Mouse (Mus musculus) A20 (cell line): ENCODE data around the gene Pigm.
A peak's percentile ranks its signal among the peaks of the same experiment; 100 is the strongest.

Experiments
- DNase-seq: peaks from one replicate; pipeline ENCODE4 v3.0.0-alpha.2; 2011; ENCODE audit warnings: low read depth, low spot score

Gene Pigm

DNA sequence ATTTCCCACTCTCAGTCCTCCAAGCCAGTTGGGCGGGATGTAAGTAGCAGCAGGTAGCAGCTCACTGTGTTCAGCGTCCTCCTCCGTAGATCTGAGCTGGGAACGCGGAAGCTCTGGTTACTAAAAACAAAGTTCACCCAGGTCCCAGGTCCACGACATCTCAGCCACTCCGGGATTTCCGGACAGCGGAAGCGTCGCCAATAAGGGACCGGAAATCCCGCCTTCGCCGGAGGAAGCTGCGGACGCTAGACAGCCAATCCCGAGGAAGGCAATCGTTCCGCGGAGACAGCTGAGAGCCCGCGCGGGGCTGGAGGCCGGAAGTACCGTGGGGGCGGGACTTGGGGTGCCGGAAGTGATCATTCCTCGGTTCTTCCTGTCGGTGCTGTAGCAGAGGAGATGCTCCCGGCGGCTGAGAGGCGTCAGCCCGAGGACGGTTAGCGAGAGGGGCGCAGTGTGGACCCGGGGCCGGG lies at the start of gene Pigm:
TSS of gene Pigm (plus strand) at position 349 of the 470 bp plus-strand sequence.
- peak; percentile 99 for DNase-seq

DNA sequence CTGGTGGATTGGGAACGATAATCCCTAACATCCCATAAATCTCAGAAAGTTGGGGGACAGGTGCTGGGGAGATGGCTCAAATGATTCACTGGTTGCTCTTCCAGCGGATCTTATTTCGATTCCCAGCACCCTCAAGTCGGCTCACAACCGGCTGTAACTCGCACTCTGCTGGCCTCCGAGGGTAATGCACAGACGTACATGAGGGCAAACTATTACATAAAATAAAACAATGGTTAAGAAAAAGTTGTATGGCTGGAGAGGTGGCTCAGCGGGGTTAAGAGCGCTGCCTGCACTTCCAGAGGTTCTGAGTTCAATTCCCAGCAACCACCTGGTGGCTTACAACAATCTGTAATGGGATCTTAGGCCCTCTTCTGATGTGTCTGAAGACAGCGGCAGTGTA lies 49.7 kb upstream of the Pigm start:
- no peak for DNase-seq

DNA sequence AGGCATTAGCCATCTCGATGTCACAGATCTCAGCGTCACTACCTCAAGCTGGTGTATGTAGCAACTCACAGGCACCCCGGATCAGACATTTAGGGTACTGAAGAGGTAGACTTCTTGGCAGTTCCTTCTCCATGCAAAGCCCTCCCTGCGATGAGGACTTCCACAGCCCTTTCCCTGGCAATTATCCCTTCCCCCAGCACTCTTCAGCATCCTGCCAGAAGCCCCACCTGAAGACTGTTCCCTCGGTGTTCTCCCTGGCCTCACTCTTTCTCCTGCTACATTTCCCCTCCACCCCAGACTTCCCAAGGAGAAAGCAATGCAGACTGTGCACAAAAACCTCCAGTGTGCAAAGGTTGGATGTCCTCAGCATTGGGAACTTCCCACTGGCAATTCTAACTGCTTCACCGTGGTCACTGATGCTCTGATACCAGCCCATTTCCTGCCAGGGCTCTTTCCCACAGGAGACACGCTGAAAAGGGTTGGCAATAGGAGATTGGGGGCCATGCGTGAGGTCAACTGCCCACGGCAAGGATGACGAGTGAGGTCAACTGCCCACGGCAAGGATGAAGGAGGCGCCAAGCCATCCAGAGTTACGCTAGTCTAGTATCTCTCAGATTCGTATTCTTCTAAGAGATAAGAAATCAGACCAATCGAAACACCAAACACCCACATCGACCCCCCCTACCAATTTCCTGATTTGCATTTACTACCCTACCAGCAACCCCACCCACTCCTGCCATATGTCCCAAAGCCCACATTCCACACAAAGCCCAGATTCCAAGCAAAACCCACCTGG lies 48.9 kb upstream of the Pigm start:
- no peak for DNase-seq

DNA sequence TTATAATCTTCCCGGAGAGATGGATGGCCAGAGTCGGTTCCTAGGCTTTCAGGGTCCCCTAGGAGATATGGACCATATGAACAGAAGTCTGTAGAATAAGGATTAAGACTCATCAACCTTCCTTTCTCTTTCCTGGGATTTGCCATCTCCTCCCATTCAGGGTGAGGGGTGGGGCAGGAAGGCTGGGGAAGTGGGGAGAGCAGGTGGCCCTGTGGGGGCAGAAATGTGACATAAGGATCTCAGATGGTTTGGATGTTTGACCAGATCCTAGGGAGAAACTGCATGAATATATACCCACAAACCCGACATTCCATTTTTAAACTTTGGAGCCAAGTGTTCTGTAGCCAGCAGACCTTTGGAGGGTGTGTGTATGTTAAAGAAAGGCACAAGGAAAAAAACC lies 48.3 kb upstream of the Pigm start:
- DNase-seq: no peak

DNA sequence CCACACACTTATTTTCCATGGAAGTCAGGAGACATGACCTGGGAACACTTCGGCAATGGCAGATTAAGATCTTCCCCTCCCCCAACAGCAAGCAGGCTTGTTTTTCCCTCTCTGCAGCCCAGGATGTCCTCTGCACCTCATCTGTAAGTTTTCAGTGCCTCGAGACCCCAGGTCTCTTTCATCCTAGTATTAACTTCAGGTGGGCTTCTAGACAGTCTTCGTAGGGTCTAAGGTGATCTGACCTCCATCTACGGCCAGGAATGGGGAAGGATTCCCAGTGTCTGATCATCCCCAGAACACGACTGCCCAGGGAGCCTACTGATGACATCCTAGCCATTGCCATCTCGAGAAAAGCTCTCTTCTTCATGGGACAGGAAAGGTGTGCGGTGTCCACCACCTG lies 47.9 kb upstream of the Pigm start:
- no peak for DNase-seq

DNA sequence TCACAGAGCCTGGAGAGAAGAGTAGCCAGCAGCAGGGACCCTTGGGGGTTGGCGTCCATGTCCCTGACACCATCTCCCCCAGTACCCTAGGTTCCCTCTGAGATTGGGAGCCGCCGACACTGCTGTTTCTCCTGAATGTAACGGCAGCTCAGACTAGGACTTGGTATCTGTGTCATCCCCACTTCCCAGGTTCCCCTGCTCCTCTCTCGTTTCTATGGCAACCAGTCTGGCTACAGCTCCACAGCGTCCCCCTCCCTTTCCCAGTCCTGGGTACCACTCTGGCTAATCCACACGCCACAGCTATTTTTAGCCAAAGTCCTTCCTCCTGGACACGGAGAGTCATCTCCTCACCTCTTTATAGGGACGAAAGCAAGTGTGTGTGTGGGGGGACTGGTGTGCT lies 47.2 kb upstream of the Pigm start, which contains the start of gene Kcnj9:
TSS of gene Kcnj9 (minus strand) at position 188 of the 400 bp plus-strand sequence.
- no peak for DNase-seq

DNA sequence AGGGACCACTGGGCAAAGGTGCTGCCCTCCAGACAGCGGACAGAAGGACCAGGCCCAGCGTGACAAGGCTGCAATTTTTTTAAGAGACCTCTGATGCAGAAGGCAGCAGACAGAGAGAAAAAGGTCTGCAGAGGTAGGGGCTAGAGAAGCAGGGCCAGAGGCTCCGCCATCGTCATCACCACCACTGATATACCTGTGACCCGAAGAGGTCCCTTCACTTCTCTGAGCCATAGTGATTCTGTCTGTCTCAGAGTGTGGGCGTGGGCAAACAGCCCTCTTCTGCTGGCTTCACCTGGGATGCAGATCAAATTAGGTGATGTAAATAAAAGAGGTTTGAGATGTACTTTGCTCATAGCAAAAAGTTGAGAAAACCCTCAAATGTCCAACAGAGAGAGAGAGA lies 46.7 kb upstream of the Pigm start:
- no peak for DNase-seq

DNA sequence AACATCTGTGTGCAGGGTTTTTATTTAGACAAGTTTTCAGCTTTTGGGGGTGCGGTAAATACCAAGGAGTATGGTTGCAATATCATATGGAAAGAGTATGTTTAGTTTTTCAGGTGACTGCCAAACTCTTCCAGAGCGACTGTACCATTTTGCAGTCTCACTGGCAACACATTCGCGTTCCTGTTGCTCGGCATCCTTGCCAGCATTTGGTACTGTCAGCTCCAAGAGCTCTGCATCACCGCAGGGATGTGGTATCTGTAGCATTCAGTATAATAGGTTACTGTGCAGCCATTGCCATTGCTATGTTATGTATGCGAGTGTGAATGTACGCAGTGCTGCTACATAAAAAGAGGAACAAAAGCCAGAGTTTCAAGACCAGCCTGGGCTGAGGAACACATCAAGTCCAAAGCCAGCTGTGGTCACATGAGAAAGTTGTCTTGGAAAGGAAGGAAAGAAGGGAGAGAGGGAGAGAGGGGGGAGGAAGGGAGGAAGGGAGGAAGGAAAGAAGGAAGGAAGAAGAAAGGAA lies 44.9 kb upstream of the Pigm start:
- peak; percentile 28 for DNase-seq

DNA sequence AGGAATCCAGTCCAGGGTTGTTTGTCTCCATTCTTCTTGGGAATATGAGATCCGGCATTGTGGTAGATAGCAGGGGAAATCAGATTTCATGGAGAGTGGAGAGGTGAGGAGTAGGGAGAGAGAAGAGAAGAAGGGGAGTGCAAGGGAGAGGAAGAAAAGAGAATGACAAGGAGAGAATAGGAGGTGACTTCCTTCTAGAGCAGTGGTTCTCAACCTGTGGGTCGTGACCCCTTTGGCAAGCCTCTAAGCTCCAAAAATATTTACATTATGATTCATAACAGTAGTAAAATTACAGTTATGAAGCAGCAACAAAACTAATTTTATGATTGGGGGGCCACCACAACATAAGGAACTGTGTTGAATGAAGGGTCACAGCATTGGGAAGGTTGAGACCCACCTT lies 43.4 kb upstream of the Pigm start:
- DNase-seq: no peak

DNA sequence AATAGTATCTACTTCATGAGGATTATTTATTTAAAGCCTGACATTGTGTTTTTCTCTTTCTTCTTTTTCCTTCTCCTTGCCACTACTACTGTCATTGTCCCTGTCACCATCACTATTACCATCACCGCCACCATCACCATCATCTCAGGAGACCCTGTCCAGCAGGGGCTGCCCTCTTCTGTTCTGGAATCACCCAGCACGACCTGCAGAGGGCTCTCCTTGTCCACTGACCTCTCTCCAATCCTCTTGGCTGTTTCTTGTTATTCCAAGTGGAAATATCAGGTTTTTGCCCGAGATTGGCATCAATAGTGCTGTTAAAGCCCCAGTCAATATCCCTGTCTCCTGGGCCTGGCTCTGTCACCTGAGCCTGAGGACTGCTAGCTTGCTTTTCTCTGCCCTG lies 42.8 kb upstream of the Pigm start:
- no peak for DNase-seq

DNA sequence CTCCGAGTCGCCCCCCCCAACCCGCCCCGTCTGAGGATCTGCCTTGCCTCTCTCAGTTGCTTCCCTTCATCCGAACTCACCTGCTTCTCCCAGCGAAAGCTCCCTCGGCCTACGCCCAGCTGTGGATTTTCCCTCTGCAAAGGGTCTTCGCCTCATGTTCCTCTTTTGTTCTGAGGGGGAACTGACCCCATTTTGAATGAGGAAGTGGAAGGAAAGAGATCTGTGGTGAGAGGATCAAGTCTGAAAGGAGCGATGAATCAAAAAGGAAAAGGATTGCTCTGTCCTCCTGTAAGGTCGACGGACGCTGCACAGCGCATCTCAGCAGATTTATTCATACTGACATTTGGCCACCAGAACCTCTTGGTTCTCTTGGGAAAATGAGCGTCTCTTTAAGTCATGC lies 40.5 kb upstream of the Pigm start:
- DNase-seq: peak; percentile 33

DNA sequence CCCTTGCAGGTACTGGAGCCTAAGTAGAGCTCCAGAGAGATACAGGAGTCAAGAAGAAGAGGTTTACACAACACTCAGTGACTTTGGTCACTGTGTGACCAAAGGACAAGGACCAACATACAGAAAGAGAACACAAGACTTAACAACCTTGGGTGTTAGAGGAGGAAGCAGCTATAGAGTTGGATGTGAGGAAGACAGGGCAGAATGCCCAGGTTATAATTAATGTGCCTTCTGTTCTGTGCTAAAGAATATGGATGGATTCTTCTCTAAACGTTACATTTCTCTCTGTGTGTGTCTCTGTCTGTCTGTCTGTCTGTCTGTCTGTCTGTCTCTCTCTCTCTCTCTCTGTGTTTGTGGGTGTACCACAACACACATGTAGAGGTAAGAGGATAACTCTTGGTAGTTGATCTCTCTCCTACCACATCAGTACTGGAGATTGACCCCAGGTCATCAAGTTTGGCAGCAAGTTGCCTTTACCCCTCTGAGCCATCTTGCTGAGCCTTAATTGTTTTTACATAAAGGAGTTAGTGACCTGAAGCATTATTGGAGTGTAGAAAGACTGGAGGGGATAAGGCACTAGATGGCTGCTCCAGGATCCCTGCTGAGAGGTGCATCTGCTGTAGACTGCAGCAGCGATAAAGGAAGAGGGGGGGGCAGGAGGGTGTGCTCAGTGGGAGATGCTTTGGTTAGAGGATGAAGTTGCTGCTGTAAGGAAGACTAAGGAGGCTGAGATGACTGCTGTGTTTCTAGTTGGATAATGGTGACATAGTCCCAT lies 38.7 kb upstream of the Pigm start:
- no peak for DNase-seq

DNA sequence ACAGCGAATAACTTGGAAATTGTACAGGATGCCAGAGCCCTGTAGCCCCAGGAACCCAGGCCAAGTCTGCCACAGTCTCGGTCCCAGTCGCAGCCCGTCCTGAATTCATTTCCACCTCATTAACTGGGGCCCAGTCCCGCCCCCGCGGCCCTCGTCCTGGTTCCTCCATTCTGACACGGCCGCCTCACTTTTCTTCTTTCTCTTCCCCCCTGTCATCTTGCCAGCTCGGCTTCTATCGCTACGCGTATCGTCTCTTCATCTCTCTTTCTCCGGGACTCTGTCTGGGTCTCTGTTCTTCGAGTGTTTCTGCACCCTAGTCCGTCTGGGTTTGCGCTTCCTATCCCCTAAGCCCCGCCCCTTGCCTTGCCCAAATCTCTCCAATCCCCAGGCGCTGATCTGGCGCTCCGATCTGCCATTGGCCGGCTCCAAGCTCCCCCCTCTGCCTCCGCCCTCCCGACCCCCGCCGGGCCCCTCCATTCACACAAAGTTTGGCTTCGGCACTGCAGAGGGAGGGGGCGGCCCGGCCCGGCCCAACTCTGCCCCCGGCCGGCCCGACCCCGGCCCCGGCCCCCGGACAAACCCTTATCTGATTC lies 35.5 kb upstream of the Pigm start, which contains the start of gene Kcnj10:
TSS of gene Kcnj10 (plus strand) at position 482 of the 593 bp plus-strand sequence.
- DNase-seq: peak; percentile 20

DNA sequence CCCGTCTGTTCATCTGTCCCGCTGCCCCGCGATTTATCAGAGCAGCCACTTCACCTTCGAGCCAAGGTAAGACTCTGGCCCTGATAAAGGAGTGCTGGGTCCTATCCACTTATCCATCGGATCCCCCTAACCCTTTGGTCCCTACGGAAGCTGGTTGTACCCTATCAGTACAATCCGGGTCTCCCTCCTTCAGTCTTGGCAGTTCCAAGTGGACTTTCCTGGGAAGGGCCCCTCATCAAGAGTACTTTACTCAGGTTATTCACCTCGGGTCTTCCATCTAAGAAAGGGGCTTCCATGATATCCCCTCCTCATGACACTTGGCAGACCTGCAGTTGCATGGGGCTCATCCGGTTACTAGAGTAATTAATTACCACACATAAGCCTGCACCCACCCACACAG lies 35.0 kb upstream of the Pigm start:
- no peak for DNase-seq

DNA sequence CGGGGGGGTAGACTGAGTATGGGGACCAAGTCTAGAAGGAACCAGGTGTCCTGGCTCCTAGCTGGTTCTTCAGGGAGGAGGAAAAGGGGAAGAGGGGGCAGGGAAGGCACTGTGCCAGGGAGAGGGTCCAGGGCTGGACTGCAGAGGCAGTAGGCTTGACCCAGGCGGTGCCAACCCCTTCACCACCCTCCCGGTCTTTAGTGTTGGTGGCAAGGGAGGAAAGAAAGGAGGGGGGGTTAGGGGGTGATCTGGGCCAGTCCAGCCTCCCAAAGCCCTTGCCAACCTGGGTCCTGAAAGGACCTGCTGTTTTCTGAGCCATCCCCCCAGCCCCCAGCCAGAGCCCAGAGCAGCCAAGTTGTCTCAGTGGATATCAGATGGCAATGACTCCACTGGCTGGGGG lies 33.6 kb upstream of the Pigm start:
- DNase-seq: no peak

DNA sequence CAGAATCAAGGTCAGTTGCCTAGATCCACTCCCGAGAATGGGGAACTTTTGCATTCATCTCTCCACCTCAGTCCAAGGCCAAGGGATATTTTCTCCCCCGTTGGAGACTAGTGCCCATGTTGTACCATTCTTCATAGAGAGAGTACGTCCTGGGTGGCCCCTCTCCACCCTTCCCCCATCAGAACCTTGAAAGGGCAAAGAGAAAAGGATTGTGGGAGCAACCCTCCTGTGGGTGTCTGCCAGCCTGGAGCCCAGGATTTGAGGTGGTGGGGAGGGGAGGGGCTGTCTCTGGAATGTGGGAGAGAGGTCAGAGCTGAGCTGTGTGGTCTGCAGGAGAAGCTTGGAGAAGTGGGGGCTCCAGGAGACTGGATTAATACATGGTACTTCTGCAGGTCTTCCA lies 32.4 kb upstream of the Pigm start:
- no peak for DNase-seq

DNA sequence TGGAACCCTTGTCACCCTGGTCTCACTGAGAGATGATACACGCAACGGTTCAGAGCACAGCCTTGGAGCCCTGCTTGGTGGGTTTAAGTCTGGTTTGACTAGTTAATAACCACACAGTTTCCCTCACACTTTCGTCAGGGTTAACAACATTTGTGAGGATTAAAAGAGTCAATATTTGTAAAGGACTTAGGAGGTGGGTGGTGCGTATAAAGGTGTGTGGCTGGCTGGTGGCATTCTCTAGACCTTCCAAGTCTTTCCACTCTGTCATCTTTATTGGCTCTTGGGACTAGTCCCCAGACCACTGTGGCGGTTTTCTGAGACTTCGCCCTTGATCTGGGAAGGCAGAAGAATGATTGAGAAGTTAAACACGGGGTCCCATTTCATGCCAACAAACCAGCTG lies 31.5 kb upstream of the Pigm start:
- no peak for DNase-seq

DNA sequence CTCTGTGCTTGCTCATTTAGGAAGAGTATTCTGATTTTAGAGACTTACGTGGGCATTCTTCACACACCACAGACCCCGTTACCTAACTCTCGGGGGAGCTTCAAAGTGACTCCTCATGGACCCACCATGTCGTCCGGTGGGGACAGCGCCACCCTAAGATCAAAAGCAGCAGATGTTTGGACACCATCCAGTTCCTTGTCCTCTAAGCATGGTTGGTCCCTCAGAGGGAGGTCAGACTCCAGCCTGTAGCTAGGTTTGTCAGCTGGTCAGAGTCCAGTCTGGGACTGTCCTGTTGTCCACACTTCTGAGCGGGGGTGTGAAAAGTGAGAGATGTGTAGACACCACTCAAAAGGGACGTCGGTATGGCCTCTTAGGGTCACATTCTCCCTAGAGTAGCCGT lies 29.6 kb upstream of the Pigm start:
- no peak for DNase-seq

DNA sequence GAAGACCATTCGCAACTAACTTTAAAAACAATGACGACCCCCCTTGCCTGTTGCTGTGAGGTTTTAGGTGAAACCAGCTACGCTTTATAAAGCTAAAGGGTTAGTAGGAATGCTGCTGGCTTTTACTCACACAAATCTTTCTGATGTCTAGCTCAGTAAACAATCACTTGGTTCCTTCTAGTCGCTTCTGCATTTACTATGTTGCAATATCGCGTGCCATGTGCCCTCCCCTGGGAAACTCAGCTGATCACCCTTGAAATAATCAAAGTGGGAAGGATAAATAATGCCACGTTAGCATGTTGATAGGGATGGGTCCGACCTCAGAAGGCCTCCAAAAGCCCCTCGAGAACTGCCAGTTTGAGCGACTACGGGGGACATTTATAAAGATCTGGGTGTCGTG lies 29.0 kb upstream of the Pigm start:
- DNase-seq: no peak

DNA sequence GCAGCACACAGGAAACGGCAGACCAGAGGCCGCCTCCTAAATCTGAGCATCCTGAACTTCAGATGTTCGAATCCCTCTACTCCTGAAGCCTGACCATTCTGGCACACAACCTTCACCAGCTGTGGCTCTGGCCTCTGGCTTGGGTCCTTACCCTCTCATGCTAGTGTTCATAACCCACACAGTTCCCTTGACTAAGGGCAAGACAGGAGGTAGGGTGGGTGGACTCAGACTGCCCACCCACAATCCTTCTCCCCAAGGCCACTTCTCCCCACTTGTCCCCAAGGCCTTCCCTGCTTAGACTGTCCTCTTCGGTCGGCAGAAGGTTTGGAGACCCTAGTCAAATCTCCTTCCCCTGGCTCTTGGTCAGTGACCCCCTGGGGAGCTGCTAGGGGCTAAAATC lies 26.8 kb upstream of the Pigm start:
- DNase-seq: no peak

DNA sequence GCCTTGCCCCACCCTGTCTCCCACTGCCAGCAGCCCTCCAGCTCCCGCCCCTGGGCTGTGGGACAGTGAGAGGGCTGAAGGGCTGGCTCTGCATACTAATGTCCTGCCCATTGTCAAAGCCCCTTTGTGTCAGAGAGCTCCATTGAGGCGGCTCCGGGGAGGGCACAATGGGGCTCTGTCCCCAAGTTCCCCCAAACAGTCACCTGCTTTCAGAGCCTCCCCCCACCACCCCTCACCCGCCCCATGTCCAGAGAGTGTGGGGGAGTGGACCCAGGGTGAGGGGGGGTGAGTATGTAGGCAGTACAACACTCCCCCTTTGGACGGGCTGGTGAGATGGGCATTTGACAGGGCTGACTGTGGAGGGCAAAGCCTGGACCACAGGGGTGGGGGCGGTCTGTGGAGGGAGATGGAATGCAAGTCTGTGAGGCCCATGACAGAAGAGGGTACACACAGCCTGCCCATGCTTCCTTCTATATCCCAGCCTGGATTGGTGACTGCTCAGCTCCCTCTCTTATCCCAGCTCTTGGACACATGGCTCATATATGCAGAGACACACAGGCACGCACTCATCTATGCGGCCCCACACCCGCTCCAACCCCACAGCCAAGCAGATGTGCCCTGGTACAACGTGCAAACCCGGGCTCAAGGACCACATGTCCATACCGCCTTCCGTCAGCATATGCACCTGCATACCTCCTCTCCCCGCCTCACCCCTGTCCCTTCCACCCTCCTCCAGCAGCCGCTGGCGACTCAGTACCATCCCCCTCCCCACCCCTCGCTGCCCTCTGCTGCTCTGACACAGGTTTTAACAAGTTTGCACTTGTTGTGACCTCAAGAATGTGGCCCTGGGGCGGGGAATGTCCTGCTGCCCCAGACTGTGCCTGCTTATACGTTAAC lies 26.2 kb upstream of the Pigm start:
- peak; percentile 63 for DNase-seq
